Mouse (Mus musculus) natural killer cell, adult 2 months (primary cell): Measurements from ENCODE around the gene Cisd3.

Experiments
- DNase-seq, 2 experiments: peaks; one replicate each; pipeline ENCODE4 v3.0.0; 2022; ENCODE audit warnings: low spot score in 2 of 2

Cisd3 gene

DNA sequence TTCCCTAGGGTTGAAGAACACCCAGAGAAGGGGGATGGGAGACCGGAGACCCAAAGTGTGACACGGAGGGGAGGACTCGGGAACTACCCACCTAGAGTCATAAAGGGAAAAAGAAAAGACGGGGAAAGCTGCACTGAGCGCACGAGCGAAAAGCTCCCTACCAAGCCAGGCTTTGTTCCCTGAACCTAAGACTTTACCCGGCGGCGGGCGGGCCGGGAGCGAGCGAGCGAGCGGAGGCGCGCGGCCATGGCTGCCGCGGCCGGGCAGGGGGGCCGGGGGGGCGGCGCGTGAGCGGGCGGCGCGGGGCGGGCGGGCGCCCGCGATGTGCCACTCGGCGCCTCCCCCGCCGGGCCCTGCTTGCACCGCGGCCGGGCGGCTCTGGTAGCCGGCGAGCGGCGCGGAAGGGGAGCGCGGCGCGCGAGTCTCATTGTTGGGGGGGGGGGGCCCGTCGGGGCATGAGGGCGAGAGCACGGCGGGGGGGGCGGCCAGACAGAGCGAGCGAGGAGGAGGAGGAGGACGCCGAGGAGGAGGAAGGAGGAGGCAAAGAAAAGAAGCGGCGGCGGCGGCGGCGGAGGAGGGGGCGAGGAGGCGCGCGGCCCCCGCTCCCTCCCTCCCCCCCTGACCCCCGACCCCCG lies 22.6 kb upstream of the Cisd3 start, which contains the start of gene Mllt6:
Mllt6 (plus strand) TSS at position 522 of the 635 bp plus-strand sequence.
- DNase-seq = peak; percentile 58 to 71

GRCm38 (mm10) chr11:97663528-97664338 lies 21.9 kb upstream of the Cisd3 start:
- no peak for DNase-seq

- DNase-seq = no peak
Measured at GRCm38 (mm10) chr11:97664339-97664665, 21.3 kb upstream of the Cisd3 start.

DNA sequence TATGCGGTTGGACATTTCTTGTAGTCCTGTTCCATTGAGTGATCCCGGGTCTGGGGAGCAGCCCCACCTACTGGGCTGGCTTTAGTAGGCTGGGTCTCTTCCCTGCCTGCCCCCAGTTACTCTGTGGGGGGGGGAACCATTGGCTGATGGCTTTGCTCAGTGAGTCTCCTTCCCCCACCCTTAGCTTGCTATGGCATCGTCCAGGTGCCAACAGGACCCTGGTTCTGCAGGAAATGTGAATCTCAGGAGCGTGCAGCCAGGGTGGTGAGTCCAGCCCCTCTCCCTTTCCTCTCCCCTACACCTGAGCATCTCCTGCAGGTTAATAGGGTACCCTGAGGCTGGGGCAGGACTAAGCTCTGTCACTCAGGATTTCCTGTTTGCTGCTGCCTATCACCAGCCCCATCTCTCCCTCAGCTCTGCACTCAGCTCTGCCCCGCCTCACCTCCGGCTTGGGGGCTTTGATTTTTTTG lies 20.8 kb upstream of the Cisd3 start:
- DNase-seq = no peak

- no peak for DNase-seq
Measured at GRCm38 (mm10) chr11:97665431-97665830, 20.2 kb upstream of the Cisd3 start.

DNA sequence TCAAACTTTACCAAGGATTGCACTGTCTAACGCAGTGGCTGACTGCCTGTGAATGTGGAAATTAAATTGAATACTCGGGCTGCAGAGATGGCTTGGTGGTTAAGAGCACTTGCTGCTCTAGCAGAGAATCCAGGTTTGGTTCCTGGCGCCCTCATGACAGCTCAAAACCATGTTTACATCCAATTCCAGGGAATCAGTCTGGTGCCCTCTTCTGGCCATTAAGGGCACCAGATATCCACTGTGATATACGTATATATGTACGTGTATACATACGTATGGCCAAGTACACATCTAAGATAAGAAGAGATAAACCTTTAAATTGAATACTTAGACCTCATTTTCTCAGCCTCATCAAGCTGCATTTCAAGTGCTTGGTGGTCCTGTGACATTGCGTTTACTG lies 19.4 kb upstream of the Cisd3 start:
- no peak for DNase-seq

DNA sequence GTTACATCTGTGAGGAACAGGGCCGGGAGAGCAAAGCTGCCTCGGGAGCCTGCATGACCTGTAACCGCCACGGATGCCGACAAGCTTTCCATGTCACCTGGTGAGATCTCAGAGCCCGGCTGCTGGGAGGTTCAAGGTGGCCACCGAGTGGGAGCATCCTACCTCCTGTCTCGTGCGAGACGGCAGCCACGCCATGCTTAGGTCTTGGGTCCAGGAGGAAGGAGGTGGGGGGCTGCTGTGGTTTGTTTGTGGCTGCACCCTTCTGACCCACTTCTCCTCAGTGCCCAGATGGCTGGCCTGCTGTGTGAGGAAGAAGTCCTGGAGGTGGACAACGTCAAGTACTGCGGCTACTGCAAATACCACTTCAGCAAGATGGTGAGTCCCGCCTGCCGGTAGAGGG lies 18.8 kb upstream of the Cisd3 start:
- DNase-seq = no peak

- DNase-seq = no peak
Measured at GRCm38 (mm10) chr11:97668160-97668559, 17.5 kb upstream of the Cisd3 start.

- no peak for DNase-seq
Measured at GRCm38 (mm10) chr11:97669268-97669667, 16.4 kb upstream of the Cisd3 start.

DNA sequence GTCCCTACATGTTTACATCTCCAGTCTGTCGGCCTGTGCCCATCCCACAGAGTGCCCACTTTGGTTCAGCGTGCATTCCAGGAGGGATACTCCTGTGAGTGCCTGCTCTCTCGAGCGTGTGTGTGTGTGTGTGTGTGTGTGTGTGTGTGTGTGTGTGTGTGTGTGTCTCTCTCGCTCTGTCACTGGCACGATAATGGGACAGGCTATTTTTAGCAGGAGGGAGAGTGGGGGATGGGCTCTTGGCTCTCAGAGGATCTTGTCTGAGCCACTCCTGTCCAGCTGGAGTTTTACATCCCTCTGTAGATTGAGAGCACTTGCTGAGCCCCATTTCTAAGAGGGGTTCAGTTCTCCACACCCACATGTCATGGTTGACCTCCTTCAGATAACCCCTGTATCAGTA lies 15.8 kb upstream of the Cisd3 start:
- DNase-seq = no peak

GRCm38 (mm10) chr11:97670234-97671176 lies 15.1 kb upstream of the Cisd3 start:
- no peak for DNase-seq

GRCm38 (mm10) chr11:97671177-97671527 lies 14.5 kb upstream of the Cisd3 start:
- DNase-seq = no peak

GRCm38 (mm10) chr11:97673148-97673547 lies 12.5 kb upstream of the Cisd3 start:
- no peak for DNase-seq

DNA sequence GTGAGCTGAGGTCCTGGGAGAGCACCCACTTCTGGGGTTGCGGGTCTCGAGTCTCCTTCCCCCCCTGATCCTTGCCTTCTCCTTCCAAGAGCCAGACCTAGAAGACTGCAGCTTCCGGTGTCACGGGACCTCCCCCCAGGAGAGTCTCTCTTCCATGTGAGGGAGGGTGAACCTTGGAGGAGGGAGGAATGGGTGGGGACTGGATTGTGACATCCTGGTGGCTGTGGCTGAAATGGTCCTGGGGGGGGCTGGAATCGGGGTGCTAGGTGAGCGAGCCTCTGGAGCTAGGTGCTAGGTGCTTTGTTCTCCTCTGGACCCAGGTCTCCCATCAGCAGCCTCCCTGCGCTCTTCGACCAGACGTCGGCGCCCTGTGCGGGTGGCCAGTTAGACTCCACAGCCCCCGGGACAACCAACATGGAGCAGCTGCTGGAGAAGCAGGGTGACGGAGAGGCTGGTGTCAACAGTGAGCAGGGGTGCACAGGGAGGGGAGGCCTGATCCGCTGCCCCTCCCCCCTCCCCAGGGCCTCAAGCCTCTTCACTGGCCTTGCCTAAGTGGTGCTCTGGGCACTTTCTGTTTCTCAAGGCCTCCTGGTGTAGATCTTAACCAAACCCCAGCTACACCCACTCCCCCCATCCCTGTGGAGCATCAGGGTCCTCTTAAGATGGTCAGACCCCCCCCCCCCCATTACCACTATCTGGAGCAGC lies 9.4 kb upstream of the Cisd3 start:
- no peak for DNase-seq

- DNase-seq = no peak
Measured at GRCm38 (mm10) chr11:97677381-97677780, 8.2 kb upstream of the Cisd3 start.

DNA sequence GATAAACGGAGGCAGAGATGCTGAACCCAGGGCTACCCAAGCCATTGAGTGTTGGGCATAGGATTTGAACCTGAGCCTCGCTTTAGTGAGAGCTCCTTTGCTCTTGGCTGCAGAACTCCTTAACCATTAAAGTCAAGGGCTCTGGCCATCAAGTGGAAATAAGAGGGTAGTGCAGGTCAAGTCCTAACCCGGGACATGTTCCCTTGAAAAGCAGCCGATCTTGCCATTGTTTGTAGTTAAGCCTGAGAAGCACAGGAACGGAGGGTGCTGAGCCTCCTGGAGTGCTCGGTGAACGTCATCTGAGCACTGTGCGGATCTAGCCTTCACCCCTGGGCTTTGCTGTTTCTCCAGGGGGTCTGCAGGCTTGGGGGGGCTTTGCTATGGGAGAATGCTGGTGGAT lies 7.8 kb upstream of the Cisd3 start:
- DNase-seq = no peak

DNA sequence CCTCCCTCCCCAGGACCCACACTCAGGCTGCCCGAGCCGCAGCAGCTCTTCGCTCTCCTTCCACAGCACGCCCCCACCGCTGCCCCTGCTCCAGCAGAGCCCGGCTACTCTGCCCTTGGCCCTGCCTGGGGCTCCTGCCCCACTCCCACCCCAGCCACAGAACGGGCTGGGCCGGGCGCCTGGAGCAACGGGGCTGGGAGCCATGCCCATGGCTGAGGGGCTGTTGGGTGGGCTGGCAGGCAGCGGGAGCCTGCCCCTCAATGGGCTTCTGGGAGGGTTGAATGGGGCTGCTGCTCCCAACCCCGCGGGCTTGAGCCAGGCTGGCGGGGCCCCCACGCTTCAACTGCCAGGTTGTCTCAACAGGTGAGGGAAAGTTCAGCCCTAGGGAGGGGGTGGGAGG lies 7.3 kb upstream of the Cisd3 start:
- no peak for DNase-seq

DNA sequence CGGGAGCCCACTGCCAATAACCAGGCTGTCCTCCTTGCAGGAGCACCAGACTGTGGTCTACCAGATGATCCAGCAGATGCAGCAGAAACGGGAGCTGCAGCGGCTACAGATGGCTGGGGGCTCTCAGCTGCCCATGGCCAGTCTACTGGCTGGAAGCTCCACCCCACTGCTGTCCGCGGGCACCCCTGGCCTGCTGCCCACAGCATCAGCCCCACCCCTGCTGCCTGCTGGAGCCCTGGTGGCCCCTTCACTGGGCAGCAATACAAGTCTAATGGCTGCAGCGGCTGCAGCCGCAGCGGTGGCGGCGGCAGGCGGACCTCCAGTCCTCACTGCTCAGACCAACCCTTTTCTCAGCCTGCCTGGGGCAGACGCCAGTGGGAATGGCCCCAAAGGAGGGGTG lies 5.2 kb upstream of the Cisd3 start:
- DNase-seq = no peak

DNA sequence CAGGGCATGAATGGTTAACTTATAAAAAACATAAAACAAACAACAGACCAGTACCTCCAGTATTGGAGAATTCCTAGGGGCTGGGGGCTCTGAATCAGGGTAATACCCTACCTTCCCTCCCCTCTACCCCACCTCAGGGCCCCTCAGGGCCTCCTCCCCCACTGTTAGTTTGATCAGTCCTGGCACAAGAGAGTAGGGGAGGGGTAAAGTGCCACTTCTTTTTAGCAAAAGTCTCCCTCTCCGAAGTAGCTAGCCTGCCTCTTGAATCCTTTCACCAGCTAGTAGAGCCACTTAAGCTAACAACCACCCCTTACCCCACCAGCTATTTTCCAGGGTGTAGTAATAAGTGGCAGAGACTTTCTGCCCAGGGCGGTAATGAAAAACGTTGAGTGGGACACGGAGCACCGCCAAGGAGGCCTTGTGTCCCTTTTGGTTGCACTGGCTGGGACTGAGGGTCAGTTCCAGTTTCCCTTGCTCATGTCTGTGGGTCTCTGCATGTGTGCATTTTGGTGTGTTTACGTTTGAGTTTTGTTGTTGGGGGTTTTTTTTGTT lies 3.0 kb upstream of the Cisd3 start:
- no peak for DNase-seq

GRCm38 (mm10) chr11:97684063-97684680 lies 1.5 kb upstream of the Cisd3 start:
- DNase-seq = peak; percentile 84

- DNase-seq = no peak
Measured at GRCm38 (mm10) chr11:97684766-97685165, 860 bp upstream of the Cisd3 start.
